Mouse (Mus musculus): ENCODE data around the gene Spata31d1d. TPM values are rescaled to one million over a fixed set of nuclear protein-coding genes. Genes with fewer than 3 reads are reported as not detected.
"Not testable (repeated sequence)": the region's sequence is repeated elsewhere in the genome, so short reads cannot be mapped to it uniquely, and the experiment has no call there.

The Spata31d1d gene
- polyA plus RNA-seq, 1 experiment from 2014 or later: 0.09 TPM

- H3K27ac ChIP-seq; H3K9ac ChIP-seq; H3K4me3 ChIP-seq (replicated peaks; ENCODE audit: low read length); H3K4me2 ChIP-seq (replicated peaks); H3K9me3 ChIP-seq (ENCODE audit: control insufficient read depth, low read length); H3K36me3 ChIP-seq (replicated peaks; ENCODE audit: control insufficient read depth, insufficient read depth); H3K27me3 ChIP-seq (ENCODE audit: control insufficient read depth, insufficient read depth, low read length); ATAC-seq (ENCODE audit: low FRiP score); H3K4me1 ChIP-seq (replicated peaks; ENCODE audit: control insufficient read depth, insufficient read depth, low read length): not testable (repeated sequence)
- DNase-seq (ENCODE audit: low spot score): peak; percentile 28
- 30% methylated on average over 6 of the region's 6 CpGs for WGBS
Observed at GRCm38 (mm10) chr13:59718857-59719440, 12.6 kb downstream of the Spata31d1d start.

- no peaks in the 10 kb centered on the region for H3K4me1 ChIP-seq (replicated peaks; ENCODE audit: control insufficient read depth, insufficient read depth, low read length)
- ATAC-seq (ENCODE audit: low FRiP score) (no peak), DNase-seq (ENCODE audit: low spot score) (no peak)
- no peaks in the 10 kb centered on the region for H3K9me3 ChIP-seq (ENCODE audit: control insufficient read depth, low read length)
- H3K27ac ChIP-seq: no peak overlapping the region
- no peaks in the 10 kb centered on the region for H3K27me3 ChIP-seq (ENCODE audit: control insufficient read depth, insufficient read depth, low read length)
- H3K36me3 ChIP-seq (replicated peaks; ENCODE audit: control insufficient read depth, insufficient read depth): no peaks in the 10 kb centered on the region
- no peak overlapping the region for H3K4me3 ChIP-seq (replicated peaks; ENCODE audit: low read length)
- no peak overlapping the region for H3K4me2 ChIP-seq (replicated peaks)
- WGBS: 41% methylated on average over 3 of the region's 3 CpGs
- H3K9ac ChIP-seq: no peak overlapping the region
Observed at GRCm38 (mm10) chr13:59713710-59714109, 17.8 kb downstream of the Spata31d1d start.

DNA sequence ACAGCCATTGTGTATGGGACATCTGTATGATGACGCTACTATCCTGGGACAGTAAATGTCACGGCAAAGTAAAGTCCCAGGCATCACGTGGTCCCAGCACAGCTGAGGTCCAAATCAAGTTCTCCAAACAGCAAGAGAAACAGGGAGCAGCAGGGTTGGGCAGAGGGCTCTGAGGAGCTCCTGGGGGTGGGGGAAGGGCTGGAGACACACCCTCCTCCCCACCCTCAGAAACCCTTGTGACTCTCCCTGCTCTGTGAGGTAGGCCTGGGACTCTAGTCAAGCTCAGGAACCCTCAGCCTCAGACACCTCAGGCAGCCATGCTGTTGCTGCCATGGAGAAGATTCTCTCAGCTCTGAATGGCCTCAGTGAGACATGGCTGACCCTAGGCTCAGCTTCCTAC lies 19.6 kb downstream of the Spata31d1d start, which contains the start of gene Spata31d1b:
Gene Spata31d1b, plus strand, starts transcription at position 301 of the 400 bp plus-strand sequence.
- DNase-seq (ENCODE audit: low spot score); H3K4me1 ChIP-seq (replicated peaks; ENCODE audit: control insufficient read depth, insufficient read depth, low read length): not testable (repeated sequence)
- 72% methylated on average over 3 of the region's 3 CpGs for WGBS

DNA sequence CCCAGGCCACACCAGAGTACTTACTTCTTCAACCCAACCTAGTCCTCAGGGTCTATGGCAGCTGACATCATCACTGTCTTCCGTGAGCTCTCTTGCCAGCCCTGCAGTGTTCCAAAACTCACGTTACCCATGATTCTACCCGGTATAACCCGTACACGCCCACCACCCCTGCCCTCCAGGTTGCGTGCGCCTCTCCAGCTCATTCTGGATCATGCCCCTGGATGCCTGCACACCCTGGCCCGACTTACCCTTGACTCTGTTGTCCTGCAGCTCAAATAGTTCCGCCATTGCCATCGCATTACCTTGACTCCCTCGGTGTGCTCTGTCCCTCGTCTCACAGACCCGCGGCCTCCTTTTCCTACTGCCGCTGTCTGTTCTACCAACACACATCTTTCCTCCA lies 21.3 kb downstream of the Spata31d1d start, which contains the start of gene Spata31d1a:
Gene Spata31d1a, minus strand, starts transcription at position 101 of the 400 bp plus-strand sequence.
- no peaks in the 10 kb centered on the region for H3K27me3 ChIP-seq (ENCODE audit: control insufficient read depth, insufficient read depth, low read length)
- no peak within 1 kb of the TSS for H3K4me2 ChIP-seq (replicated peaks)
- 94% methylated on average over 15 of the region's 15 CpGs for whole genome bisulfite sequencing
- H3K36me3 ChIP-seq (replicated peaks; ENCODE audit: control insufficient read depth, insufficient read depth): no peaks in the 10 kb centered on the region
- no peak within 1 kb of the TSS for H3K9ac ChIP-seq
- no peak within 1 kb of the TSS for H3K27ac ChIP-seq
- no peaks in the 10 kb centered on the region for H3K4me1 ChIP-seq (replicated peaks; ENCODE audit: control insufficient read depth, insufficient read depth, low read length)
- H3K4me3 ChIP-seq (replicated peaks; ENCODE audit: low read length): no peak within 1 kb of the TSS
- no peaks in the 10 kb centered on the region for H3K9me3 ChIP-seq (ENCODE audit: control insufficient read depth, low read length)
- ATAC-seq (ENCODE audit: low FRiP score) (no peak), DNase-seq (ENCODE audit: low spot score) (no peak)

More for the DNA sequence above, 19.6 kb downstream of the Spata31d1d start, which contains the start of gene Spata31d1b:
- not testable (repeated sequence) for H3K9ac ChIP-seq; H3K36me3 ChIP-seq (replicated peaks; ENCODE audit: control insufficient read depth, insufficient read depth); H3K4me2 ChIP-seq (replicated peaks); ATAC-seq (ENCODE audit: low FRiP score); H3K4me3 ChIP-seq (replicated peaks; ENCODE audit: low read length); H3K27me3 ChIP-seq (ENCODE audit: control insufficient read depth, insufficient read depth, low read length); H3K27ac ChIP-seq; H3K9me3 ChIP-seq (ENCODE audit: control insufficient read depth, low read length)

DNA sequence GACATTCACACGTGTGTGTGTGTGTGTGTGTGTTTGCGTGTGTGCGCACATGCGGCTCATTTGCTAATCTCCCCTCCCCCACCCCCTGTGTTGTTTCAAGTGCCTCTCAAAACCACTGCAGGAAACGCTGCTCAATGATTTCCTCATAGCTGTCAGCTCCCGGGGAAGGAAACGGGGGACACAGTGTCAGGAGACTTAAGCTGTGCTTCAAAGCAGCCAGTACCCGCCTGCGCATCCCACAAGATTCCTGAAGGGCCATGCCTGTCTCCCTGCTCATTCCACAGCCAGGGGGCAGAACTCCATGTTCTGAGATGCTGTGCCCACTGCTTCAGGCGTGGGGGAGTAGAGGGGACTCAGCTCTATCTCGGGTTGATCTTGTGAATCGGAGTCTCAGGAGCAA lies 27.0 kb downstream of the Spata31d1d start:
- 61% methylated on average over 12 of the region's 12 CpGs for WGBS

DNA sequence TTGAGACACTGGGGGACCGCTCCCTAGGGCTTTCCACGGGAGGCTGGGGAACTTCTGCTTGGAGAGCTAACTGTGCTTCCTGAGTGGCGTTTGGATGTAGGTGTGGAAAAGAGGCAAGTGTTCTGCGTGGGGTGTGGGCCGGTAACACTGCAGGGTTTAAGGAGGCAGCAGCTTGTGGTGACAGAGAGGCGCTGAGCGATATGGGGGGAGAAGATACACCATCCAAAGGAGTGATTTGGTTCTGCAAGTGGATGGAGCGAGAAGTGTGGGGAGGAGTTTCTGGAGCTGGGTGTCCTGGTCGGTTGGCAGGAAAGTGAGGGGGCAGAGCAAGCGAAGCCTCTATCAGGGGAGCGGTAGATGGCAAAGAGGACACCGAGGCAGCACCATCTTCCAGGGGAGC lies 28.0 kb downstream of the Spata31d1d start:
- ATAC-seq (ENCODE audit: low FRiP score) (no peak), DNase-seq (ENCODE audit: low spot score) (no peak)

More for the DNA sequence above, 27.0 kb downstream of the Spata31d1d start:
- DNase-seq (ENCODE audit: low spot score): no peak
- Histone ChIP-seq H3K9me3 (ENCODE audit: control insufficient read depth, low read length) (no peaks in the 10 kb centered on the region), H3K4me2 (replicated peaks) (no peak overlapping the region), H3K36me3 (replicated peaks; ENCODE audit: control insufficient read depth, insufficient read depth) (no peaks in the 10 kb centered on the region), H3K4me3 (replicated peaks; ENCODE audit: low read length) (no peak overlapping the region), H3K9ac (no peak overlapping the region), H3K4me1 (replicated peaks; ENCODE audit: control insufficient read depth, insufficient read depth, low read length) (no peaks in the 10 kb centered on the region), H3K27me3 (ENCODE audit: control insufficient read depth, insufficient read depth, low read length) (no peaks in the 10 kb centered on the region), H3K27ac (no peak overlapping the region)
- no peak for ATAC-seq (ENCODE audit: low FRiP score)

DNA sequence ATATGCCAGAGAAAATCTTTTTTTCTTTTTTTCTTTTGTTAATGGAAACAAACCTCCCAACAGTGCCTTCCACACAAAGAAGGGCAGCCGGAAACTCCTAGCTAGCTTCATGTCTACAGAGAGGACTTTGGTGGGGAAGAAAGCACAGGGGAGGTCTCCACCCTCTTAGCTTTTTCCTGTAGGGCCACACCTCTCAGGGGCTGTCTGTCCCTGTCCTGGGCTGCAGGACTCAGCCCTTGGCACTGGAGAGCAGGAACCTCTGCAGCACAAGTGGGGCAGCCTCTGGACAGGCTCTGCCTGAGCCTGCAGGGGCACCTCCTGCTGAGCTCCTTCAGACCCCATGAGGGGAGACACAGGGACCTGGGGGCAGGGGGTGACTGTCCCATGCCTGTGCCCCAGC lies 31.4 kb downstream of the Spata31d1d start:
- not testable (repeated sequence) for H3K9ac ChIP-seq; H3K4me1 ChIP-seq (replicated peaks; ENCODE audit: control insufficient read depth, insufficient read depth, low read length); H3K36me3 ChIP-seq (replicated peaks; ENCODE audit: control insufficient read depth, insufficient read depth); H3K9me3 ChIP-seq (ENCODE audit: control insufficient read depth, low read length); DNase-seq (ENCODE audit: low spot score); H3K27ac ChIP-seq; H3K4me3 ChIP-seq (replicated peaks; ENCODE audit: low read length); H3K4me2 ChIP-seq (replicated peaks); ATAC-seq (ENCODE audit: low FRiP score); H3K27me3 ChIP-seq (ENCODE audit: control insufficient read depth, insufficient read depth, low read length)
- WGBS: 65% methylated on average over 1 of the region's 1 CpGs

More for the DNA sequence above, 28.0 kb downstream of the Spata31d1d start:
- Histone ChIP-seq H3K4me2 (replicated peaks) (no peak overlapping the region), H3K9me3 (ENCODE audit: control insufficient read depth, low read length) (no peaks in the 10 kb centered on the region), H3K9ac (no peak overlapping the region), H3K27ac (no peak overlapping the region), H3K4me1 (replicated peaks; ENCODE audit: control insufficient read depth, insufficient read depth, low read length) (no peaks in the 10 kb centered on the region), H3K4me3 (replicated peaks; ENCODE audit: low read length) (no peak overlapping the region), H3K36me3 (replicated peaks; ENCODE audit: control insufficient read depth, insufficient read depth) (no peaks in the 10 kb centered on the region), H3K27me3 (ENCODE audit: control insufficient read depth, insufficient read depth, low read length) (no peaks in the 10 kb centered on the region)
- WGBS: 86% methylated on average over 12 of the region's 12 CpGs

- Histone ChIP-seq H3K4me2 (replicated peaks) (no peak overlapping the region), H3K27me3 (ENCODE audit: control insufficient read depth, insufficient read depth, low read length) (no peaks in the 10 kb centered on the region), H3K4me3 (replicated peaks; ENCODE audit: low read length) (no peak overlapping the region), H3K4me1 (replicated peaks; ENCODE audit: control insufficient read depth, insufficient read depth, low read length) (no peaks in the 10 kb centered on the region), H3K36me3 (replicated peaks; ENCODE audit: control insufficient read depth, insufficient read depth) (no peaks in the 10 kb centered on the region), H3K9me3 (ENCODE audit: control insufficient read depth, low read length) (no peaks in the 10 kb centered on the region), H3K9ac (no peak overlapping the region), H3K27ac (no peak overlapping the region)
- no peak for ATAC-seq (ENCODE audit: low FRiP score)
- no peak for DNase-seq (ENCODE audit: low spot score)
- 91% methylated on average over 8 of the region's 8 CpGs for WGBS
Observed at GRCm38 (mm10) chr13:59699131-59699530, 32.4 kb downstream of the Spata31d1d start.

- no peak overlapping the region for H3K4me3 ChIP-seq (replicated peaks; ENCODE audit: low read length)
- H3K4me1 ChIP-seq (replicated peaks; ENCODE audit: control insufficient read depth, insufficient read depth, low read length): no peaks in the 10 kb centered on the region
- no peak overlapping the region for H3K4me2 ChIP-seq (replicated peaks)
- H3K9me3 ChIP-seq (ENCODE audit: control insufficient read depth, low read length): no peaks in the 10 kb centered on the region
- H3K27ac ChIP-seq: no peak overlapping the region
- WGBS: 95% methylated on average over 7 of the region's 7 CpGs
- ATAC-seq (ENCODE audit: low FRiP score) (no peak), DNase-seq (ENCODE audit: low spot score) (no peak)
- H3K9ac ChIP-seq: no peak overlapping the region
- no peaks in the 10 kb centered on the region for H3K36me3 ChIP-seq (replicated peaks; ENCODE audit: control insufficient read depth, insufficient read depth)
- H3K27me3 ChIP-seq (ENCODE audit: control insufficient read depth, insufficient read depth, low read length): no peaks in the 10 kb centered on the region
Observed at GRCm38 (mm10) chr13:59695781-59696180, 35.8 kb downstream of the Spata31d1d start.

GRCm38 (mm10) chr13:59694008-59694407 lies 37.5 kb downstream of the Spata31d1d start, which contains the start of gene 4921517D22Rik:
TSS of gene 4921517D22Rik (minus strand) at chr13:59694108.
- no peak for DNase-seq (ENCODE audit: low spot score)
- H3K4me2 ChIP-seq (replicated peaks): no peak within 1 kb of the TSS
- 85% methylated on average over 3 of the region's 3 CpGs for WGBS

More at GRCm38 (mm10) chr13:59694008-59694407, 37.5 kb downstream of the Spata31d1d start, which contains the start of gene 4921517D22Rik:
- no peaks in the 10 kb centered on the region for H3K9me3 ChIP-seq (ENCODE audit: control insufficient read depth, low read length)
- no peak within 1 kb of the TSS for H3K27ac ChIP-seq
- no peak for ATAC-seq (ENCODE audit: low FRiP score)
- no peaks in the 10 kb centered on the region for H3K4me1 ChIP-seq (replicated peaks; ENCODE audit: control insufficient read depth, insufficient read depth, low read length)
- H3K36me3 ChIP-seq (replicated peaks; ENCODE audit: control insufficient read depth, insufficient read depth): no peaks in the 10 kb centered on the region
- H3K9ac ChIP-seq: no peak within 1 kb of the TSS
- no peak within 1 kb of the TSS for H3K4me3 ChIP-seq (replicated peaks; ENCODE audit: low read length)
- H3K27me3 ChIP-seq (ENCODE audit: control insufficient read depth, insufficient read depth, low read length): no peaks in the 10 kb centered on the region
